Mouse (Mus musculus) WW6 (cell line): ENCODE results near the gene Calm3.
"Not testable (repeated sequence)": the region's sequence is repeated elsewhere in the genome, so short reads cannot be mapped to it uniquely, and the experiment has no call there.

ENCODE experiments used
- DNase-seq: peaks from one replicate; pipeline ENCODE4 v3.0.0-alpha.2; 2013; ENCODE audit warnings: low read depth, low spot score

Gene Calm3

DNA sequence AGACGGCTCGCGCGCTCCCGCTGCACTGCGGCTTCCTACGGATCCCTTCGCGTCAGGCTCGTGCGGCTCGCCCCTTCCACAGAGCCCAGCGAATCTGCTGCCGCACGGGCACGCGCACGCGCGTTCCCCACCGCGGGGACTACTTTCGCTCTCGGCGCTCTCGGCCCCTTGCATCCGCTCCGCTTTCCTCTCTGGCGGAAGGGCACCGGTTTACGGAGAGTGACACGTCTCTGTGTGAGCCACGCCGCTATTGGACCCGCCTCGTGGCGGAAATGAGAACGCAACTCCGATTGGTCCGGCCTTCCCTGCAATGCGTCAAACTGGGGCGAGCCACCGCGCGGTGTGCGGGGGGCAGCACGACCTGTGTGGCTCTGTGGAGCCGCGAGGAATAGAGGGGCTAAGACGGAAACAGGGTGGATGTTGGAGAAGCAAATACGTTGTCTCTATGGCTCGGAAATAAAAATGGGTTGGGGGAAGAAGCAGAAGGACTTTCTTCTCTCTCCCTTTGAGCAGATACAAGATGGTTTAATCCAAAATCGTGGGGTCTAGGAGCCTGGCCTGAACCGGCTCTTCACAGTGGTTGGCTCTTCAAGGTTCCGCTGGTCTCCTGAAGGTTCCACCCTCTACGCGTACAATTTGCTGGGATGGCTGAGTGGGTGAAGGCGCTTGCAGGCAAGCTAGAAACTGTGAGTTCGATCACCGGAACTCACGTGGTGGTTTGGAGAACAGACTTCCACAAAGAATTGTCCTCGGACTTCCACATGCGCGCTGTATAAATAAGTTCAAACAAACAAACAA lies at the start of gene Calm3:
Gene Calm3, minus strand, starts transcription at position 78 of the 798 bp plus-strand sequence.
- DNase-seq, result peak; percentile 99

- DNase-seq, result no peak
These were observed 47.2 kb upstream of the Calm3 start for GRCm38 (mm10) chr7:16971160-16971559.

DNA sequence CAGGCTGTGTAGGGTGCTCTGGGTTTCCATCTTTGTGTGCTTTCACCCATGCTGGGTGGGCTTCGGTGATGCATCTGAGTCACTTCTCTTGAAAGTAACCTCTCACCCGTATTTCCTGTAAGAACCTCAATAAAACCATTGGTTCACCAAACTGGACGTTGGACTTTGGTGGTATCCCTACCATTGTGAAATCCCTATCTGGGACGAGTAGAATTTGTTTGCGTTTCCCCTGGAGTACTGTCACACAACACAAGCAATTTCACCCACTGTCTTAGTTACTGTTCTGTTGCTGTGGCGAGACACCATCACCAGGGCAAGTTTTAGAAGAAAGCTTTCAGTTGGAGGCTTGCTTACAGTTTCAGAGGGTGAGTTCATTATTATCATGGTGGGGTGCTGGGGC lies 44.5 kb upstream of the Calm3 start:
- no peak for DNase-seq

- DNase-seq, result no peak
These were observed 37.8 kb upstream of the Calm3 start for GRCm38 (mm10) chr7:16961678-16962077.

DNA sequence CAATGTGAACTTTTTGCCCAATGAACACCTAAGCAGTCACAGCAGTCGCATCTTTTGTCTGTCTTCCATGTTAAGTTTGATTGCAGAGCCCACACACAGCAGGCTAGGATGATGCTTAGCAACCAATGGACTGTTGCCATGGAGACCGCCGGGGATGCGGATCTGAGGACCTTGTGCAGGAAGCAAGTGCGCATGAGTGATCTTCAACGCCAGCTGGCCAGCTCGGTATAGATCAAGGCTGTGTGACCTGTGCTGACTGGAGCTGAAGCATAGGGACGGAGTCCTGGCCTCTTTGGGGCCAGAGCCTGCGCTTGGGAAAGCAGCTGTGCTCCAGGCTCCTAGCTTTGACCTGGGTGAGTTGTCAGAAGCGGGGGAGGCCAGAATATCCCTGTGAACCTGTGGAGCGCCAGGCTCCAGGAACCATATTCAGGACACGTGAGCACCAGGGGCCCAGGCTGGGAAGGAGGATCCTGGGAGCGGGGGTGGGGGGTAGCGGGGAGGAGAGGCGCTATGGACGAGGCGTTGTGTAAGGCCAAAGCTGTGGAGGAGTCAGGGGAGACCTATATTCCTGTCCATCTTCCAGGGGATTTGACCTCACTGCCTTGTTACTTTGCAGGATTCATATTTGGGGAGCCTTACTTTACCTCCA lies 35.7 kb upstream of the Calm3 start, which contains the start of gene Pnmal1:
Gene Pnmal1, plus strand, starts transcription at position 141 of the 649 bp plus-strand sequence.
- peak; percentile 43 for DNase-seq

GRCm38 (mm10) chr7:16956410-16957265 lies 32.7 kb upstream of the Calm3 start:
- DNase-seq, result no peak

GRCm38 (mm10) chr7:16955712-16956111 lies 31.8 kb upstream of the Calm3 start:
- DNase-seq, result no peak

DNA sequence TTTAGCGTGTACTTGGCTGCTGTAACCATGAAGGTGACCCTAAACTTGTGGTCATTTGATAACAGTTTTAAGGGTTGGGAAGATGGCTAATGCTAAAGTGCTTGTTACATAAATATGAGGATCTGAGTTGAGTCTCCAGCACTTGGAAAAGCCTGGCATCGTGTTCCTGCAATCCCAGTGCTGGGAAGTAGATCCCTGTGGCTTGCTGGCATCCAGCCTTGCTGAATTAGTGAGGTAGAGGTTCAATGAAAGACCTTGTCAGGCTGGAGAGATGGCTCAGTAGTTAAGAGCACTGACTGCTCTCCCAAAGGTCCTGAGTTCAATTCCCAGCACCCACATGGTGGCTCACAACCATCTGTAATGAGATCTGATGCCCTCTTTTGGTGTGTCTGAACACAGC lies 29.9 kb upstream of the Calm3 start:
- not testable (repeated sequence) for DNase-seq

- peak; percentile 72 for DNase-seq
These were observed 27.1 kb upstream of the Calm3 start for GRCm38 (mm10) chr7:16950861-16951635.

GRCm38 (mm10) chr7:16949908-16950841 lies 26.3 kb upstream of the Calm3 start:
- DNase-seq, result peak; percentile 58

GRCm38 (mm10) chr7:16948923-16949458 lies 25.1 kb upstream of the Calm3 start:
- DNase-seq, result no peak

DNA sequence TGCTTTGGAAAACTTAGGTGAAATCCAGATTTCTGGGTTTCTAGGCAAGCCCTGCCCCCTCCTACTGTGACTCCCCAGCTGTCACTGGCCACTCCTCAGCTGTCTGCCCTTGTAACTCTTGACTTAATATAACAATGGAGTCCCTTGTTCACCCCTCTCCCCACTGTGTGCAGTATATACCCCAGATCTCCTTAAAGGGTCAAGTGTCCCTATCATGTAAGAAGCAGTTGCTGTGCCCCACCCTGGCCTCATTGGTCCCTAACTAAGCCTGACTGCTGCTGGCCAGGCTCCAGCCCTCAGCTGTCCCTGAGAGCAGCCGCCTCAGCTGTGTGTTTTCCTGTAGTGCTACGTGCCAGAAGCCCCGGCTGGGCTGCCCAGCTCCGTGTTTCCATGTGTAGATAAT lies 24.0 kb upstream of the Calm3 start:
- DNase-seq, result no peak

DNA sequence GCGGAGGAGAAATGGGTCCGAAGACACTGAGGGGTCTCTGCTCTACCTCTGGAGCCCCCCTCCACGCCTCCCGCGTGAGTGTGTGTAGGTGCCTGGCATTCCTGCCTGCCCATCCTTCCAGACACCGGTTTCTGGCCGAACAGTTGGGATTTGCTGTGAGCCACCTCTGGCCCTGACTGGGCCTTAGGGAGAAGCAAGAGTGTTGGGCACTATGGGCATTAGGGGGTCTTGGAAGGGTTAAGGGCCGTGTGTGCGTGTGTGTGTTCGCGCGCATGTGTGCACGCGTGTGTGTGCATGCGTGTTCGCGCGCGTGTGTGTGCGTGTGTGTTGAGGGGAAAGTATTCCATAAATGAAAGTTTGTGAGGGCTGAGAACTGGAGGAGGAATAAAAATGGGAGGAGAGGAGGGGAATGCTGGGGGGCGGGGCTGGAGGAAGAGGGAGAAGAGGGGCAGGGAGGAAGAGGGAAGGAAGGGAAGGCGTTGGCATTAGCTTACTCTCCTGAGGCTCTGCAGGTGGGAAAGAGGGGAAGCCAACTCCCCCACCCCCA lies 23.5 kb upstream of the Calm3 start:
- no peak for DNase-seq

DNA sequence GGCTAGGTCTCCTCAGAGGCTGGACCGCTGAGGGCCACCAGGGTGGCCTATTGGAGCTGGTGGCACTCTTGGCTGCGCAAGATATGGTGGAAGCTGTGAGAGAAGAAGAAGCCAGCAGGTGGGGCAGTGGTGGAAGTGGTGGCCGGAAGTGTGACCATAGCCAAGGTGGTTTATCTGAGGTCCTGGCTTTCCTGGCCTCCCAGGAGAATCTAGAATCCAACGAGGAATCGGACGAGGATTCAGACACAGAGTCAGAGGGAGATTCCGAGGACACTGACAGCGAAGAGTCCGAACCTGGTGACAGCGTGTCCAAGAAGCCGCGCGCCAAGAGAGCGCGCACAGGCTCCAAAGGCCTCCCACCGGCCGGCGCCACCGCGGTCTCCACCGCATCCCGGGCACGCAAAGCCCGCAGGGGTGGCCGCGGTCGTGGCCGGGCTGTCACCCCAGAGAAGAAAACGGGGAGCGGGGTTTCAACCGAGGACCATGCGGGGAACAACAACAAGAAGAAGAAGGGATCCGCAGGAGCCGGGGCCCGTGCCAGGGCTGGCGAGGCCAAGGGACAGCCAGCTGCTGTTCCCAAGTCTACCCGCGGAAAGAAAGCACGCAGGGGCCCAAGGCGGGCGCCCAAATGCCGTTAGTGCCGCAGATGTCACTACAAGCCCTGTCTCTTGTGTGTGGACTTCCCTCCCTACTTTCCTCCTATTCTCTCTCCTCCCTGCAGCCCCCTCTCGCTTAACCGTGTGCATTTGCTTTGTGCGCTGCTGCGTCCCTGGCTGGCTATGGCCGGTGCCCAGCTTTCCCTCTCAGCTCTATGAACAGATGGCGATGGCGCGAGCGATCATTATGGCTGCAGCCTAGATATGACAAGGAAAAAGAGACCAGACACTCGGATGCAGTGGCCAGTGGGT lies 22.8 kb upstream of the Calm3 start:
- no peak for DNase-seq

GRCm38 (mm10) chr7:16945419-16945818 lies 21.5 kb upstream of the Calm3 start:
- no peak for DNase-seq

GRCm38 (mm10) chr7:16944808-16945315 lies 20.9 kb upstream of the Calm3 start:
- no peak for DNase-seq

DNA sequence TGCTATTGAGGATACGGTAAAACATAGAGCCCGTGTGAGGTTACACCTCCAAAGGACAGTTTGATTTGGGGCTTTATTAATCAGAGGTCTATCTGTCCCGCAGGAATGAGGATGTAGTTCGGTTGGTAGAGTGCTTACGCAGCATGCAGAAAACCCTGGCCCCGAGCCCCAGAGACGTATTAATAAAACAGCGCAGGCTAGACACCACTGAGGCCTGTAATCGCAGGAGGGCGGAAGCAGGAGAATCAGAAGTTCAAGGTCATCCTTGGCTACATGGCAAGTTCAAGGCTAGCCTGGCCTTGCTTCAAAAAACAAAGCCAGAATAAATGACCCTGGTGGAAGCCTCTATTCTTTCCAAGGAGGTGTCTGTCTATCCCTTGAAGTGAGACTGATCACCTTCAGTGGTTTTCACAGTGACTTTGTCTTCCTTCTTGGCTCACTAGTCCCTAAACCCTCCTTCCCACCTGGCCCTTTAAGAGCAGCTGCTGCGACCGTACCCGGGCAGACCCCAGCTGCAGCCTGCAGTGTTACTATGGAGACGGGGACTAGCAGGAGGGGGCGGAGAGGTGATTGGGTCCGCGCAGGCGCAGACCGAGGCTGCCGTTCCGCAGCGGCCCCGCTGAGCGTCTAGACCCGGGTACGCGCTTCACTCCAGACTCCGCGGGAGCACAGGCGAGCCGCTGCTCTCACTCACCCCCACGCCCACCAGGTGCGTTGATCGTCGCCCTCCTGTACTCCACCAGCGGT lies 20.3 kb upstream of the Calm3 start, which contains the start of gene Pnmal2:
Gene Pnmal2, plus strand, starts transcription at position 622 of the 747 bp plus-strand sequence.
- DNase-seq, result peak; percentile 80
